Mouse (Mus musculus) MN1 (cell line): ENCODE measurements at regions not wholly inside any gene's neighbourhood (a gene's known extent, or its start where the extent isn't known, plus 50 kb on each side); places are given as distances from the start of the nearest gene placed in this dataset.
"Not testable (repeated sequence)": the region's sequence is repeated elsewhere in the genome, so short reads cannot be mapped to it uniquely, and the experiment has no call there.

Source experiments
- DNase-seq: peaks from one replicate; pipeline ENCODE4 v3.0.0-alpha.2; 2016; ENCODE audit warnings: low spot score

DNA sequence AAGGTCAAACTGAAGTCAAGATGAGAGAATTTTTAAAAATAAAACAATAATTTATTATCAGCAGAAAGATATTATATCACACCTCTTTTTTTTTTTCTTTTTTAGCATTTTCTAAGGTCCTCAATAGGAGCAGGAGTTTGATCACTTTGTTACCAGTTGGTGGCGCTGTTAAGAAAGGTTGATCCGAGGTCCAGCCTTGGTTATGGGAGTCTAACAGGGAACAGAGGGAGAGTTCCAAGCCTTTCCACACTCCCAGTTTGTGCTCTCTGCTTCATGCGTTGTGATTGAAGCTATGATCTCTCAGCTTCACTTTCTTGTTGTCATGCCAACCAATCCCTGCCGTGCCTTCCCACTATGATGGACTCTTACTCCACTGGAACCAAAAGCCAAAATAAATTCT, 83.8 kb downstream of the Fam174a start:
- no peak for DNase-seq

DNA sequence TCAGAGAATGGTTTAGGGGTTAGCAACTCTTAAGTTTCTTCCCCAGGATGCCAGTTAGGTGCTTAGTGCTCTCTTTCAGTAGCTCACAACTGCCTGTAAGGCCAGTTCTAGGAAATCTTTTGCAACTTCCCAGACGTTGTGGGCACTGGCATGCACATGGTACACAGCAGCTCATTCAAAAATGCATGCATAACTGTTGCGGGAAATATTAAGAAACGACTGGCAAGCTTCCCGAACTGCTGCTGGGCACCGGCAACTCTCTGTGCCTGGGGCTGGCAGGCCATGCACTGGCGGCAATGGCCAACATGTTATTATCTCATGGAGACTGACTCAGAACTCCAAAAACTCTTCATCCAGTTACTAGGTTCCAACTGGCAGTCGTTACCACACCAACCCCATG, 86.3 kb downstream of the Fam174a start:
- no peak for DNase-seq

DNA sequence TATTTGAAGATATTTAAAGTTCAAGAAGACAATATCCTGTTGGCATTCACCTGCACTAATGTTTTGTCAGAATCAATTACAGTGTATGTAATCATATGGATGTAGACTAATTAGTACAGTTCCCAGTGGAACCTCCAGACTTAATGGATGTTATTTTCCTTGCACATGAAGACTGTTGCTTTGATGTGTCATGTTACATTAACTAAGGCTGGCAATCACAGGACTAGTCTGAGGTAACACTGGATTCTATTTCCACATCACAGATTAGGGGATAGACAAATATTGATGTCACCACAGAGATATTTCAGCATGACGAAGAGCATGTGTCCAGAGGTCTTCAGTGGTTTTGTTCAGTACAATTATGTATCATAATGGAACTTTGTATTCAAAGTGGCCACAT, 108.8 kb downstream of the Fam174a start:
- DNase-seq, result no peak

DNA sequence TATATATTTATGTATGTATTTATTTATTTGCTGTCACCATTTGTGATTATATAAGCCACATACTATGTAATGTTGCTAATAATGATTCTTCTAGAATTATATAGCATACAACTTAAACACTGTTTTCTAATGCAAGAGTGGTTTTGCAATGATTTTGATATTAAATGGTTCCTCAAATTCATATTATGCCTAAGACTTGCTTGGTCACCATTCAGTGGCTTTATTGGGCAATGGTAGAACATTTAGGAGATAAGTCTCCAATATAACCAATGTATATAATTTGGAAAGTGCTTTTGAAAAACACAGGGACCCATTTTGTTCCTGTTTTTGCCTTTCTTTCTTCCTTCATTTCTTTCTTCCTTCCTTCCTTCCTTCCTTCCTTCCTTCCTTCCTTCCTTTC, 112.0 kb downstream of the Fam174a start:
- no peak for DNase-seq

DNA sequence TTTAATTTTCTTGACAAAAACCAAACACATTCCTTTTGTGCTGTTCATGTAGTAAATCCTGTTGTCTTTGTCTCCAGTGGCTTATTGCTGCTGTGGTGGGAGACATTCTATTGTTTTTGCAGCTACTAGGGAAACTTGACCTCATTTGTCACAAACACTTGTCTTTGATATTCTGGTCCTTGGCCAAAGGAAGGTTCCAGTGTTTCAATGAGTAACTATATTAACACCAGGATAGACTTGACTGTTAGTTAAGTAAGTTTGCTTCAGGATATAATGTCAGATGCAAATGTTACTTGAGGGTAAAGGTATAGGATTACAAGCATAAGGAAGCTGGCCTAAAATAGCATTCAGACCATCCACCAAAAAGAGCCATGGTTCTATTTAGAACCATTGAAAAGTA, 123.7 kb downstream of the Fam174a start:
- DNase-seq, result no peak

DNA sequence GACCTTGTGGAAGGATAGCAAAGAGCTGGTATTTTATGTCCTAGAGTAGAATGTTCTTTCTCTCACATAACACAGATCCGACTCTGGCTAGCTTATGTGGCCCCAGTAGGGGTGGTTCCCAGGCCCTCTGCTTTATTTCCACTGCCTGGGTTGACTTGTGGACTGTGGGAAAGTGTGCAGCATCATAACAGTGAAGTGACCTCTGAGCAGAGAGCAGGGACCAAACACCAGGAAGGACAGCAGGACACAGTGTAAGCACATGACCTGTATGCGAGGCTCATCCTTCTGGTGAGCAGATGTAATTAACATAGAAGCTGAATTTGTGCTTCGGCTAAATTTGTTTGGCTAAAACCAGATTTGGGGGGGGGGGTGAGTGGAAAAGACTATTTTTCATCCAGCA, 132.1 kb downstream of the Fam174a start:
- DNase-seq, result no peak

DNA sequence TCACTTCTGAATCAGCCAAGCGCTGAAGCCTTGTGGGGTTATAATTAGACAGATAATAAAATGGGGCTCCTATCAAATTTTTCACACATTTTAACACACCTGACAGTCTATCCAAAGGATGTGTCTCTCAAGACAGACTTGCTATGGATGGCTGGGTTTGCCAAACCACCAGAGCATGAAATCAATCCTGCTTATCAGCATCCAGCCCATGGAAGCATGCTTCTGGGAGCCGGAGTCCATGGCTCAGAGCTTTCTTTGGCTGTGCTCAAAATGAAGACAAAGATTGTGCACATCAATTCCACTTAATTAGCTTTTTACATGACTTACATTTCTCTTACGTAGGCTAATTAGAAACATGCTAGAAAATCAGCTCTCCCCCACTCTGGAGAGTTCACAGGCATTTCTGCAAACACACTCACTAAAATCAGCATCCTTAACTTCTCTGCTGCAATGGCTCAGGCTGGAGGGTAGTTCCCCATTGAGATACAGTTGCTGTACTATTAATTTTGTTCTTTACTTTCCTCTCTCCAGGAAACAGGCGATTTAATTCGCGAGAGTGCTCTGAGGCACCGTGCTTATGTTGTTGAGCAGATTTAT, 135.6 kb downstream of the Fam174a start:
- DNase-seq, result no peak

DNA sequence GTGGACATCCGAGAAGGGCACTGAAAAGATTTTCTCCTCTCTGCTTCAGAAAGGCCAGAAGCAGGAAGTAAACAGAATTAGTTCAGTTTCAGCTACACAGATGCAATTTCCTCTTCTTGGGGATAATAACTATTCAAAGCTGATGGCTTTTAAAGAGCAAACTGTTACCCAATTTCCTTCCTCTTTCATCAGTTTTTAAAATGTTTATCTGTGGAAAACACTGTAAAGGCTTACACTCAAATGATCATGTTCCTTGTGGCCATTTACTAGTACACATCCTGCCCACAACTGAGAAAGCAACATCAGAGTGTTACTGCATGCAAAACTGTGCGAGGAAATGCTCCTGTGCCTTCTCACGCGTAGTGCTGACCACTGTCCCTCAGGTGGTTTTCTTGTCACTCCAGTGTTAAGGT, 137.5 kb downstream of the Fam174a start:
- no peak for DNase-seq

DNA sequence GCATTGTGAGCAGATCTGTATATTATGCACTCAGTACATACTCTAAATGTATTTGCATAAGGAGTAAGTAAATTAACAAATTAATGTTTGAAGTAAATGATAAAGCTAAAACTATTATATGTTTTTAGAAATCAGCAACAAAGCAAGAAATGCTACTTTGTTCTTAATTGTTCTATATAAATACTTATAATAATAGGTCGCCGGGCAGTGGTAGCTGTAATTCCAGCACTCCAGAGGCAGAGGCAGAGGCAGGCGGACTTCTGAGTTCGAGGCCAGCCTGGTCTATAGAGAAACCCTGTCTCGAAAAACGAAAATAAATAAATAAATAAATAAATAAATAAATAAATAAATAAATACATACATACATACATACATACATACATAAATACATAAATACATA, 138.3 kb downstream of the Fam174a start:
- peak; percentile 74 for DNase-seq

DNA sequence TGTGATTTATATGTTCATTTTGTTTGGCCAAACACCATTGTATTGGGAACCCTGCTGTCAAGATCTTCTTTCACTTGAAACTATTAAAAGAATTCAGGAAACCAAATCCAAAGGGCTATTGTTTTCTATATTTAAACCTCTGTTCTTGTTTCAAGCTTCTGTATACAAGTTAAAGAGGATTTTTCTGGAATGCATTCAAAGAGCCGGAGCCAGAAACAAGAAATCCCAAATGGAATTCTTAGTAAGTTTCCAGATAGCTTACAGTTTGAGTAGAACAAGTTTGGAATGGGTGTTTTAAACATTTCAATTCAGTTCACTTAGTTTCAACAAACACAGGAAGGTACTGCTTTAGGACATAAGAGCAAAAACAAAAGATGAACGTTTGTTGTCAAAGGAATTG, 140.8 kb downstream of the Fam174a start:
- DNase-seq, result no peak

DNA sequence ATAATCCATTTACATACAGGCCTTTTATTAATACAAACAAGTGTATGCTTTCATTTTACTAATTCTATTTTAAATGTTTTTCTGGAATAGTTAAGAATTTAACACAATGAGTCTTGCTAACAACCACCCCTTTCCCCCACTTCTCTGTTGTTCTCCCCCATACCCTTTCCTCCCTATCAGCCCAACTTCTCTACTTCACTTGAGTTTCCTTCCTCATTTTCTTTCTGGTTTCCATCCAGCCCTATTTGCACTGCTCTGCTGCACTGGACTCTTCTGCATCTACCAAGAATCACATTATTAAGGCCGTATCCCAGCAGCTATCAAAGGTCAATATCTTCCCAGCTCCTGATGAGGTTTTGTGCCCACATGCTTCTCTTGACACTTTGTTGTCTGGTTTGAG, 145.9 kb downstream of the Fam174a start:
- no peak for DNase-seq

DNA sequence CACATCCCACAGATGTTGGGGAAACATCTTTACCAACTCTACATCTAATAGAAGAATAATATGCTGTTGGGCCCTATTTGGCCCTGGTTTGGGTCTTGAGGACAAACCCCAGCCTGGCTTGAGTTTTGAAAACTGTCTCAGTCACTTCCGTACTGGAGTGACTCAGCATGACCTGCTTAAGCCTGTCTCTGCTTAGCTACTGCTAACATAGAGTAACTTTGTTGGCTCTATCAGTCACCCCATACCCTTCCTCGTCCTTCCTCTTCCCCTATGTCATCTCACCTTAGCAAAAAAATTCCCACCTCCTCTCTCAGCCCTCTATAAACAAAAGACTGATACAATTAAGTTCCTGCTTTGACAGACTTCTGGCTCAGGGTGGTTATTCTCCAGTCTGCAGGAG, 154.7 kb downstream of the Fam174a start:
- DNase-seq, result no peak

DNA sequence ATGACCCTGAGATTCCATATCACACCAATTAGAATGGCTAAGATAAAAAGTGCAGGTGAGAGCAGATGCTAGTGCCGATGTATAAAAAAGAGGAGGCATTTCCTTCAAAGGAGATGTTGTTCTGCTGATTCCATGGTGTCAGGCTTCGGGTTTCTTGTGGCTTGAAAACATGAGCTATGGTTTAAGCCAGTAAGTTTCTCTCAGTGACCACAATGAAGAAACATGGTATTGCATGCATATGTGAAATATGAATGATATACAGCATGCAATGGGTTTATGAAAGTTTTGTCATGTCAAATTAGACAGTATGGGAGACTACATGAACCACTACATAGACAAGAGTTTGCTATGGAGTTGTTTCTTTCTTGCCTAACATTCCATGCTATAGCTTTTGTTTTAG, 155.3 kb downstream of the Fam174a start:
- no peak for DNase-seq

DNA sequence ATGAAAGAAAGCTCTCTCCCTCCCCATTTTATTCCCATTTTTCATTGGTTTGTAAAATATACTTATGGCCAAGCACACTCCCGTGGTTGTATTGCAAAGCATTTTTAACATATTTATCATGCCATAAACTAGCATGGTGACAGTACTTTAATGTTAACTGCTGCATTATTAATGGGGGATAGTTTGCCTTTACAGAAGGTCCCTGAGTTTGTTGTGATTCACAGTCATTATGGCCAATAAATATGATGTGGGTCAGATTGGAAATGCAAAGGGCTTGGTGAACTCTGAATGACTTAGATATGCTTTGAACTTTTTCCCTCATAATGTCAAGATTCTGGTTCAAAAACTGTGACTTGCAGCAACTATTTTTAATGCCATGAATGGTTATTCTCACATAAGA, 157.1 kb downstream of the Fam174a start:
- DNase-seq, result no peak

DNA sequence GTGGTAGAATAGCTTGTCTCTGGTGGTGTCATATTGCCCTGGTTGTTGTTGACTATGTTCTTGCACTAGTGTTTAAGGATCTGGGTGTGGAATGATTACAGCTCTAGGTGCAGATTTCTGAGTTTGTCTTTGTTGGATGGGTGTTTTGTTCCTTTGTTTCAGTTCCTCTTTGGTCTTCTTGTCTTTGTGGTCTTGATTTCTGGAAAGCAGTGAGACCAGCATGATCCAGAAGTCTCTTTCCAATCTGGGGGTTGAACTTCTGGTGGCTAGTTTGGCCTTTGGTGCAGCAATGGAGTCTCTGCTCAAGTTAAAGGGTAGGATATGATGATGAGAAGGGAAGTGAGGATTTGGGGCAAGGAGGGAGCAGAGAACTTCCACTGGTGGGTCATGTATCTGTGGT, 174.4 kb downstream of the St8sia4 start:
- no peak for DNase-seq

DNA sequence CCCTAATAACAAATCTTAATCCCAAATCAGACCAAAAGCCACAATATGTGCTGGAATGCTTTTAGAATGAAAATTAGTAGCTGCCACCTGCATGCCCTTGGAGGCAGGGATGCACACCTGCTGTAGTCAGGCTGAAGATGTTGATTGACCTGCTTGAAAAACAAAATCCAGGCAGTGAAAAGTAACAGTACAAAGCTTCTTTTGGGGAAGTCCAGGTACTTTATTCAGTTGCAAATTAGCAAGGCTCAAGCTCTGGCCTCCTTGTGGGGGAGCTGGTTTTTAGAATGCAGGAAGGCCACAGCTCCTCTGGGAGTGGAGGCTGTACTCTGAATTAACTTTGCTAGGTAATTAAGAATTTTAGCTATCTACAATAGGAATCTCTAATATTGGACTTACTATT, 166.7 kb downstream of the St8sia4 start:
- DNase-seq, result not testable (repeated sequence)

DNA sequence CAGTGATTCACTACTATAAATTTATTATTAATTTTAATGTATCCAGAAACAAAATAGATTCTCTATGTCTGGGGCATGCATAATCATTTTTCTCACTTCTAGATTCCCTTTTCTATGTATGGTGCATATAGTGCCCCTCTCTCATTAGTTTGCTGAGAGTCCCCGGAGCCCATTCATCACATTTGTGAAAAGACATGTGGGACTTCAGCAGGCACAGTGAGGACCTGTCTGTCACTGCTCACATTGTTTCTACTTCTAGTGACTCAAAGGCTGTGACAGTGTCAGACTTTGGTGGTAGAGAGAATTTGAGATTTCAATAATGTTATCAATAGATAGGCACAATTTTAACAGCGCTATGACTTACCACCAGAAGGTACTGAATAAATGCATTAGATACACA, 158.7 kb downstream of the St8sia4 start:
- no peak for DNase-seq

DNA sequence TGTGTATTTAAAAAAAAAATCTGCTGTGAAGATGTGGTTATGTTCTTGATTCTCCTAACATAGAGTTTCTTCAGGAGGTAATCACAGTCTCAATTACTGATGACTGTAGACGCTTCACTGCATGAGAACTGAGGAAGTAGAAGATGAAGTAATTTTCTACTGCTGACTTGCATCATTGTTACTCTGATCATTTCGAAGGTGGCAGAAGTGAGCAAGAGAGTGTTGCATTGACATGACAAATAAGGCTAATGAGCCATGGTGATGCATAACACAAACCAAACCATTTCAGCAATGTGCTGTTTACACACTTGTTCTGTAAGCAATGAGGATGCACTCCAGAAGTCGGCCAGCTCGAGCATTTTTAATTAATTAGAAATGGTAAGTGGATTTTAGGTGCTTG, 138.6 kb downstream of the St8sia4 start:
- no peak for DNase-seq

DNA sequence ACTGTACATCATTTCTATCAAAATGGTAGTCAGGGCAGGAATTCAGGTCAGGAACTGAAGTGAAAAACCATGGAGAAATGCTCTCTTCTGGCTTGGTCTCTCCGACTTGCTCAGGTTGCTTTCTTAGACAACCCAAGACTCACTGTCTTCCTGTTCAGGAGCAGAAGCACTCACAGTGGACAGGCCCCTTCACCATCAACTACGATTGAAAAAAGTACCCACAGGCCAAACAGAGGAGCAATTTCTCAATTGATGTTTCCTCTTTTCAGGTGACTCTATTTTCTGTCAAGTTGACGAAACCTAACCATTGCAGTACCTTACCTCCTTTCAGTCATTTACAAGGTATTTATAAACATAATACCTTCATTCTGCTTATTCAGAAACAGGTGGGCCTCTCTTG, 136.4 kb downstream of the St8sia4 start:
- no peak for DNase-seq
